Mouse (Mus musculus) midbrain, embryonic 10.5 days (tissue): ENCODE measurements around the gene Rnf207. TPM values are rescaled to one million over a fixed set of nuclear protein-coding genes. Genes with fewer than 3 reads are reported as not detected.

Experiments used
- DNase-seq: peaks from one replicate; pipeline ENCODE4 v3.0.0-alpha.2; 2017; ENCODE audit warnings: low spot score
- H3K27ac ChIP-seq: fragments of 300-500 bp; sonication (generic); replicated peaks from 2 replicates; pipeline ENCODE4 v1.5.1; 2016; ENCODE audit warnings: mild to moderate bottlenecking
- H3K27me3 ChIP-seq: fragments of 300-500 bp; sonication (generic); 2 replicates; pipeline ENCODE4 v1.6.1; 2016; ENCODE audit warnings: low read depth, mild to moderate bottlenecking; ENCODE audit not compliant: poor library complexity, severe bottlenecking
- H3K36me3 ChIP-seq: fragments of 300-500 bp; sonication (generic); 2 replicates; pipeline ENCODE4 v1.6.1; 2016; ENCODE audit warnings: mild to moderate bottlenecking, moderate library complexity
- H3K4me1 ChIP-seq: fragments of 300-500 bp; sonication (generic); 2 replicates; pipeline ENCODE4 v1.6.1; 2016
- H3K4me3 ChIP-seq: fragments of 300-500 bp; sonication (generic); 2 replicates; pipeline ENCODE4 v1.5.1; 2016; ENCODE audit warnings: mild to moderate bottlenecking, moderate library complexity
- H3K9me3 ChIP-seq: fragments of 300-500 bp; sonication (generic); replicated peaks from 2 replicates; pipeline ENCODE4 v1.6.1; 2016; ENCODE audit warnings: mild to moderate bottlenecking
- WGBS: fragments of 180-500 bp; shearing (Covaris S2); methylation state at CpG from one replicate; pipeline ENCODE4 v1.1.7; 2016; 5-methylcytosine and 5-hydroxymethylcytosine counted together
- polyA plus RNA-seq: library from polyadenylated mRNA; unstranded; fragments of >200 nt; fragmentation: Nextera tagmentation; extraction: Ambion mirVana; gene quantifications from 2 replicates; pipeline ENCODE4 v1.2.1, GENCODE M21; 2016

The Rnf207 gene
- polyA plus RNA-seq, 1 experiment from 2014 or later, result 1.5 TPM

GRCm38 (mm10) chr4:152324641-152325562 is 6.1 kb upstream of the Rnf207 start:
- no peak for DNase-seq
- H3K9me3 ChIP-seq, result no peaks in the 10 kb centered on the region
- 57% methylated on average over 16 of the region's 16 CpGs for WGBS
- peaks cover 27% of the 10 kb centered on the region for H3K36me3 ChIP-seq
- H3K4me1 ChIP-seq, result peaks cover 28% of the 10 kb centered on the region
- H3K27me3 ChIP-seq, result peaks cover 9% of the 10 kb centered on the region; the same call in 1 of the 2 replicates
- peak overlapping the region; percentile 97 for H3K27ac ChIP-seq
- peak overlapping the region; percentile 100 for H3K4me3 ChIP-seq

- DNase-seq, result no peak
- Histone ChIP-seq H3K27ac (0 out of 2 replicates have a peak overlapping the region, but pooled peaks have one; percentile 28), H3K36me3 (no peaks in the 10 kb centered on the region), H3K27me3 (peaks cover 39% of the 10 kb centered on the region), H3K4me1 (peaks cover 24% of the 10 kb centered on the region), H3K4me3 (no peak overlapping the region), H3K9me3 (no peaks in the 10 kb centered on the region)
- 65% methylated on average over 5 of the region's 5 CpGs for WGBS
These were observed 2.7 kb upstream of the Rnf207 start for GRCm38 (mm10) chr4:152321464-152321863.

GRCm38 (mm10) chr4:152317631-152318033 is 1.2 kb downstream of the Rnf207 start:
- DNase-seq, result no peak
- peaks cover 77% of the 10 kb centered on the region for H3K27me3 ChIP-seq
- no peak overlapping the region for H3K27ac ChIP-seq
- H3K4me3 ChIP-seq, result no peak overlapping the region
- 93% methylated on average over 6 of the region's 6 CpGs for WGBS
- H3K9me3 ChIP-seq, result no peaks in the 10 kb centered on the region
- no peaks in the 10 kb centered on the region for H3K36me3 ChIP-seq
- peaks cover 49% of the 10 kb centered on the region for H3K4me1 ChIP-seq

GRCm38 (mm10) chr4:152315498-152316213 is 3.1 kb downstream of the Rnf207 start:
- peaks cover 88% of the 10 kb centered on the region for H3K27me3 ChIP-seq
- H3K4me1 ChIP-seq, result peaks cover 48% of the 10 kb centered on the region
- H3K36me3 ChIP-seq, result no peaks in the 10 kb centered on the region
- no peak for DNase-seq
- no peak overlapping the region for H3K27ac ChIP-seq
- no peaks in the 10 kb centered on the region for H3K9me3 ChIP-seq
- WGBS, result 1% methylated on average over 43 of the region's 43 CpGs
- H3K4me3 ChIP-seq, result peak overlapping the region; percentile 42

GRCm38 (mm10) chr4:152313934-152314333 is 4.9 kb downstream of the Rnf207 start:
- H3K4me1 ChIP-seq, result peaks cover 46% of the 10 kb centered on the region
- DNase-seq, result no peak
- no peak overlapping the region for H3K27ac ChIP-seq

GRCm38 (mm10) chr4:152313211-152313632 is 5.6 kb downstream of the Rnf207 start:
- WGBS, result under 1% methylated on average over 29 of the region's 29 CpGs
- peak overlapping the region; percentile 52 for H3K4me3 ChIP-seq
- DNase-seq, result peak; percentile 56
- 0 out of 2 replicates have a peak overlapping the region, but pooled peaks have one; percentile 23 for H3K27ac ChIP-seq
- no peaks in the 10 kb centered on the region for H3K9me3 ChIP-seq
- H3K4me1 ChIP-seq, result peaks cover 38% of the 10 kb centered on the region
- peaks cover 90% of the 10 kb centered on the region for H3K27me3 ChIP-seq
- H3K36me3 ChIP-seq, result peaks cover 3% of the 10 kb centered on the region

More at GRCm38 (mm10) chr4:152313934-152314333, 4.9 kb downstream of the Rnf207 start:
- H3K9me3 ChIP-seq, result no peaks in the 10 kb centered on the region
- peaks cover 94% of the 10 kb centered on the region for H3K27me3 ChIP-seq
- peak overlapping the region; percentile 52; the same call in 1 of the 2 replicates for H3K4me3 ChIP-seq
- no peaks in the 10 kb centered on the region; the same call in 1 of the 2 replicates for H3K36me3 ChIP-seq

GRCm38 (mm10) chr4:152312186-152312585 is 6.6 kb downstream of the Rnf207 start:
- DNase-seq, result no peak
- H3K4me1 ChIP-seq, result peaks cover 34% of the 10 kb centered on the region
- no peak overlapping the region for H3K27ac ChIP-seq
- H3K36me3 ChIP-seq, result peaks cover 5% of the 10 kb centered on the region
- H3K9me3 ChIP-seq, result no peaks in the 10 kb centered on the region
- peak overlapping the region; percentile 52 for H3K4me3 ChIP-seq
- H3K27me3 ChIP-seq, result peaks cover 80% of the 10 kb centered on the region
- 4% methylated on average over 14 of the region's 14 CpGs for WGBS

GRCm38 (mm10) chr4:152307542-152307941 is 11.3 kb downstream of the Rnf207 start:
- WGBS, result 84% methylated on average over 9 of the region's 9 CpGs

GRCm38 (mm10) chr4:152305991-152306390 is 12.8 kb downstream of the Rnf207 start:
- H3K27ac ChIP-seq, result no peak overlapping the region
- 89% methylated on average over 6 of the region's 6 CpGs for WGBS
- peaks cover 6% of the 10 kb centered on the region for H3K4me1 ChIP-seq
- H3K4me3 ChIP-seq, result no peak overlapping the region
- H3K36me3 ChIP-seq, result peaks cover 54% of the 10 kb centered on the region
- DNase-seq, result no peak
- peaks cover 18% of the 10 kb centered on the region for H3K27me3 ChIP-seq
- no peaks in the 10 kb centered on the region for H3K9me3 ChIP-seq

More at GRCm38 (mm10) chr4:152307542-152307941, 11.3 kb downstream of the Rnf207 start:
- no peaks in the 10 kb centered on the region for H3K9me3 ChIP-seq
- no peak for DNase-seq
- H3K36me3 ChIP-seq, result peaks cover 39% of the 10 kb centered on the region
- peaks cover 8% of the 10 kb centered on the region for H3K4me1 ChIP-seq
- no peak overlapping the region for H3K4me3 ChIP-seq
- peaks cover 33% of the 10 kb centered on the region for H3K27me3 ChIP-seq
- H3K27ac ChIP-seq, result no peak overlapping the region

GRCm38 (mm10) chr4:152304685-152305084 is 14.1 kb downstream of the Rnf207 start:
- Histone ChIP-seq H3K4me1 (peaks cover 6% of the 10 kb centered on the region), H3K9me3 (no peaks in the 10 kb centered on the region), H3K27me3 (peaks cover 5% of the 10 kb centered on the region), H3K4me3 (no peak overlapping the region), H3K27ac (no peak overlapping the region), H3K36me3 (peaks cover 67% of the 10 kb centered on the region)
- WGBS, result 94% methylated on average over 6 of the region's 6 CpGs
- DNase-seq, result no peak

- no peaks in the 10 kb centered on the region for H3K9me3 ChIP-seq
- no peak for DNase-seq
- H3K4me1 ChIP-seq, result peaks cover 16% of the 10 kb centered on the region
- 94% methylated on average over 10 of the region's 10 CpGs for WGBS
- no peak overlapping the region for H3K4me3 ChIP-seq
- H3K27ac ChIP-seq, result no peak overlapping the region
- H3K27me3 ChIP-seq, result peaks cover 6% of the 10 kb centered on the region; the same call in 1 of the 2 replicates
- H3K36me3 ChIP-seq, result peaks cover 68% of the 10 kb centered on the region
These were observed 15.6 kb downstream of the Rnf207 start for GRCm38 (mm10) chr4:152303172-152303571.

GRCm38 (mm10) chr4:152302012-152302411 is 16.8 kb downstream of the Rnf207 start:
- WGBS, result 64% methylated on average over 11 of the region's 11 CpGs
- H3K9me3 ChIP-seq, result no peaks in the 10 kb centered on the region
- H3K36me3 ChIP-seq, result peaks cover 65% of the 10 kb centered on the region
- H3K4me1 ChIP-seq, result peaks cover 25% of the 10 kb centered on the region
- no peak for DNase-seq
- peaks cover 6% of the 10 kb centered on the region; the same call in 1 of the 2 replicates for H3K27me3 ChIP-seq
- H3K27ac ChIP-seq, result no peak overlapping the region
- H3K4me3 ChIP-seq, result no peak overlapping the region
